Mouse (Mus musculus) adrenal gland, adult 18-20 months (tissue): ENCODE results near the gene Vash2. TPM values are rescaled to one million over a fixed set of nuclear protein-coding genes. Genes with fewer than 3 reads are reported as not detected.
"Not testable (repeated sequence)": the region's sequence is repeated elsewhere in the genome, so short reads cannot be mapped to it uniquely, and the experiment has no call there.

Experiments
- DNase-seq, 2 experiments: peaks; one replicate each; pipeline ENCODE4 v3.0.0; 2021 to 2022; ENCODE audit warnings: low spot score in 2 of 2
- total RNA-seq, 2 experiments: library from RNA; stranded (reverse); gene quantifications; 1 replicate in 1 of 2; 2 replicates in 1 of 2; pipeline ENCODE4 v1.2.3; 2021

Vash2 gene
- total RNA-seq, 2 experiments from 2014 or later: 0.22 TPM; not detected in 1

- no peak for DNase-seq
Observed at GRCm38 (mm10) chr1:190927751-190928369, 51.2 kb downstream of the Vash2 start.

GRCm38 (mm10) chr1:190927311-190927710 is 51.8 kb downstream of the Vash2 start:
- no peak for DNase-seq

- not testable (repeated sequence) for DNase-seq
Observed at GRCm38 (mm10) chr1:190924812-190925211, 54.3 kb downstream of the Vash2 start, which contains the start of gene Angel2. TSS of gene Angel2 (plus strand) at chr1:190925112.

- no peak for DNase-seq
Observed at GRCm38 (mm10) chr1:190919725-190920469, 59.2 kb downstream of the Vash2 start.

GRCm38 (mm10) chr1:190918938-190919337 is 60.2 kb downstream of the Vash2 start:
- DNase-seq: no peak

- no peak for DNase-seq
Observed at GRCm38 (mm10) chr1:190912623-190913022, 66.5 kb downstream of the Vash2 start.

GRCm38 (mm10) chr1:190911415-190912123 is 67.5 kb downstream of the Vash2 start, which contains the start of gene Rps6kc1:
TSS of gene Rps6kc1 (minus strand) at chr1:190911770.
- peak; percentile 76 to 78 for DNase-seq

- no peak for DNase-seq
Observed at GRCm38 (mm10) chr1:190910836-190911235, 68.3 kb downstream of the Vash2 start.

- no peak for DNase-seq
Observed at GRCm38 (mm10) chr1:190904714-190905113, 74.4 kb downstream of the Vash2 start.

GRCm38 (mm10) chr1:190904136-190904535 is 75.0 kb downstream of the Vash2 start:
- DNase-seq: no peak

GRCm38 (mm10) chr1:190901082-190901481 is 78.0 kb downstream of the Vash2 start:
- no peak for DNase-seq

GRCm38 (mm10) chr1:190898899-190899575 is 80.1 kb downstream of the Vash2 start:
- no peak for DNase-seq

GRCm38 (mm10) chr1:190898186-190898585 is 80.9 kb downstream of the Vash2 start:
- DNase-seq: no peak

Other genes with a start within 250 kb of the Vash2 start
- gene Rps6kc1, start 67.5 kb downstream of the Vash2 start, total RNA-seq: 10 to 100 TPM; 18.9 to 20.7 TPM
- 10 to 100 TPM; 44.7 to 47.7 TPM for gene Angel2, start 54.2 kb downstream of the Vash2 start, total RNA-seq
- 10 to 100 TPM in 1 of 2 experiments, 1 to 10 TPM in 1; 9.9 to 14.6 TPM for gene Flvcr1, start 46.9 kb upstream of the Vash2 start, total RNA-seq
- gene Spata45, start 57.3 kb upstream of the Vash2 start, total RNA-seq: not detected
- 10 to 100 TPM; 14.0 to 16.4 TPM for gene Tatdn3, start 83.6 kb upstream of the Vash2 start, total RNA-seq
- under 1 TPM; 0.58 to 0.63 TPM for gene Nsl1, start 83.7 kb upstream of the Vash2 start, total RNA-seq
- 1 to 10 TPM; 1.5 to 9.7 TPM for gene Batf3, start 118.6 kb upstream of the Vash2 start, total RNA-seq
- not detected for gene Fam71a, start 185.5 kb upstream of the Vash2 start, total RNA-seq
- gene Atf3, start 238.7 kb upstream of the Vash2 start, total RNA-seq: 10 to 100 TPM in 1 of 2 experiments, 1 to 10 TPM in 1; 6.0 to 30.7 TPM